Mouse (Mus musculus): ENCODE measurements around the gene Nlgn1. TPM values are rescaled to one million over a fixed set of nuclear protein-coding genes. Genes with fewer than 3 reads are reported as not detected.

Gene Nlgn1
- polyA plus RNA-seq, 1 experiment from 2014 or later = 1.7 TPM

DNA sequence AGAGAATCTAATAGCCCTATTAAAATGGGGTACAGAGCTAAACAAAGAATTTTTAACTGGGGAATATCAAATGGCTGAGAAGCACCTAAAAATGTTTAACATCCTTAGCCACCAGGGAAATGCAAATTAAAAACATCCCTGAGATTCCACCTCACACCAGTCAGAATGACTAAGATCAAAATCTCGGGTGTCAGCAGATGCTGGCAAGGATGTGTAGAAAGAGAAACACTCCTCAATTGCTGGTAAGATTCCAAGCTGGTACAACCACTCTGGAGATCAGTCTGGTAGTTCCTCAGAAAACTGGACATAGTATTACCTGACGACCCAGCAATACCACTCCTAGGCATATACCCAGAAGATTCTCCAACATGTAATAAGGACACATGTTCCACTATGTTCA, 869.2 kb downstream of the Nlgn1 start:
- ATAC-seq (ENCODE audit: insufficient read depth, low FRiP score, low read depth) = no peak
- H3K27me3 ChIP-seq (replicated peaks) = no peaks in the 10 kb centered on the region
- 73% methylated on average over 2 of the region's 2 CpGs for WGBS

DNA sequence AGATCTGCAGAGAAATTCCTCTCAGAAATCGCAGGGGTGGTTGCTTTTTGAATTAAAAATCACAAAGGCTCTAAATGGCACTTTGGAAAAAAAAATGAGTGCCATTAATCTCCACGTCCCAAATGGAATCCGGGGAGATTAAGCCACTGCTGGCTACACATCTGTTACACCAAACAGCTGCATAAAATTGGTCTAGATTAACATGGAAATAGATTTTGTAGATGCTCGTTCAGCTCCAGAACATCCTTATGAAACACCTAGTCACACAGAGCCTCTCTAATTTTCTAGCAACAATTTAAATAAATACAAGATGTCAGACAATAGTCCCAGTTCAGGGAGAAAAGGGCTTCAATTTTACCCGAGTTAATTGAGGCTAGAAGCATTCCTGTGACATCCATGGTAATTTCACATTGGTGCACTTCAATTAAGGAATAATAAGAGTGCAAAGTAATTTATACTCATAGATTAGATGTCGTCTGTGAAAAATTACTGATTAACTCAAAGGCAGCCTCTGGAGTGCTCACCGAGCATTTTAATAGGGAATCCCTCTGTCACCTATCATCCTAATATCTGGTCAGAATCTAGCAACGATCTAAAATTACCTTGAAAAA, 875.9 kb downstream of the Nlgn1 start:
- no peaks in the 10 kb centered on the region for H3K4me1 ChIP-seq
- no peak overlapping the region for H3K27ac ChIP-seq
- H3K9ac ChIP-seq = no peak overlapping the region
- H3K4me2 ChIP-seq = no peak overlapping the region
- no peaks in the 10 kb centered on the region for H3K9me3 ChIP-seq
- no peak overlapping the region for H3K4me3 ChIP-seq (replicated peaks)
- ATAC-seq (ENCODE audit: insufficient read depth, low FRiP score, low read depth) = no peak
- no peaks in the 10 kb centered on the region for H3K36me3 ChIP-seq
- no peaks in the 10 kb centered on the region for H3K27me3 ChIP-seq (replicated peaks)
- WGBS = 58% methylated on average over 8 of the region's 8 CpGs

More for the DNA sequence above, 869.2 kb downstream of the Nlgn1 start:
- no peak overlapping the region for H3K9ac ChIP-seq
- no peak overlapping the region for H3K4me3 ChIP-seq (replicated peaks)
- H3K4me2 ChIP-seq = no peak overlapping the region
- no peaks in the 10 kb centered on the region for H3K36me3 ChIP-seq
- no peak overlapping the region for H3K27ac ChIP-seq
- H3K4me1 ChIP-seq = no peaks in the 10 kb centered on the region
- H3K9me3 ChIP-seq = no peaks in the 10 kb centered on the region

DNA sequence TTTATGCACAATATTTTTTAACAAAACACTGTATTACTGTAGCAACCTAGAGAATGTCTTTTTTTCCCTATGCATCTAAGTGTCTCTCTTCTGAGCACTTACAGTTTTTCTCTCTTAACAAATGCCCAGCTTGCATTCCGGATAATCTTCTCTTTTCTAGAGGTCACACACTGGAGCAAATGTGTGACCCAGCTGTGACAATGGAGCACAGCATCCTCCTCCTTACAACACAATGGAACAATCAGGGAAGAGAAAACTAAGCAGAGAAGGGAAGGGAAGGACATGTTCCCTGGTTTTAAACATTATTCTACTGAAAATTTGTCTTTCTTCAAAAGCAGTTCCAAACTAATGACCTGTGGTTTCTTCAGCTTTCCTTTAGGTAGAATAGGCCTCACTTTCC, 879.9 kb downstream of the Nlgn1 start:
- no peak overlapping the region for H3K4me2 ChIP-seq
- H3K9ac ChIP-seq = no peak overlapping the region
- no peaks in the 10 kb centered on the region for H3K27me3 ChIP-seq (replicated peaks)
- no peaks in the 10 kb centered on the region for H3K9me3 ChIP-seq
- H3K4me3 ChIP-seq (replicated peaks) = no peak overlapping the region
- no peaks in the 10 kb centered on the region for H3K4me1 ChIP-seq
- H3K27ac ChIP-seq = no peak overlapping the region
- no peak for ATAC-seq (ENCODE audit: insufficient read depth, low FRiP score, low read depth)
- H3K36me3 ChIP-seq = no peaks in the 10 kb centered on the region
- WGBS = 56% methylated on average over 1 of the region's 1 CpGs

DNA sequence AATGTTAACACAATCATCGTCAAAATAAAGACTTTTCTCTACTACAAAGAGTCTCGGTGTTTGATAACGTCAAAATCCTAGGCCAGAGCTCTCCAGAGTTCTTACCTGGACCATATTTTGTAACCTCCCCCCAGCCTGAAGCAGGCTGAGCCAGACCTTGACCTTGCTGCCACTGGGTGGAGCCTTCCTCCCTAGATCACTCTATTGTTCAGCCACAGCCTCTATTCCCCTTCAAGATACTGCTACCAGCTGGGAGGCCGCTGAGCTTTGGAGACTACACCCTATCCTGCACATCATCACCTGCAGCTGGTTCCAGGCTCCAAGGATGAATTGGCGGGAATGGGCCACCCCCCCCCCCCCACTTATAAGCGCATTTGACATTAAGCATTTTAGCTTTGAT, 881.8 kb downstream of the Nlgn1 start:
- no peak overlapping the region for H3K27ac ChIP-seq
- no peak overlapping the region for H3K9ac ChIP-seq
- H3K27me3 ChIP-seq (replicated peaks) = no peaks in the 10 kb centered on the region
- H3K36me3 ChIP-seq = no peaks in the 10 kb centered on the region
- no peaks in the 10 kb centered on the region for H3K4me1 ChIP-seq
- 57% methylated on average over 6 of the region's 6 CpGs for WGBS
- ATAC-seq (ENCODE audit: insufficient read depth, low FRiP score, low read depth) = no peak
- no peak overlapping the region for H3K4me2 ChIP-seq
- no peaks in the 10 kb centered on the region for H3K9me3 ChIP-seq
- H3K4me3 ChIP-seq (replicated peaks) = no peak overlapping the region

DNA sequence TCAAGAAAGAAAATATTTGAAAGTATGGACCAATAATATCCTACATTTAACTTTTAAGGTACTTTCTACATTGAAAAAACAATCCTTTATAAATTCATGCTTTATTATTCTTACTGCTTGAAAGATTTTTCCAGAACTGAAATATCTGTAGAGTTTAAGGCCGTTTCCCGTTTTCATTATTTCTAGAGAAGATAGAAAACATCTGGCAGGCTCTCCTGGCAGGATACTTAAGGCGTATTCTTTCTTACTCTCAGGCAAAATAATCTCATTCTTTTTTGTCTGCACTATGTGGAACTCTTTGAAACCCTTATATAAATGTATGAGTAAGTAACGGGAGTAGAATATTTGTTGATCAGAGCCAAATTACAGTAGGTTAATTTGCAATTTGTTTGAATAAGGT, 882.9 kb downstream of the Nlgn1 start:
- H3K27ac ChIP-seq = no peak overlapping the region
- H3K4me3 ChIP-seq (replicated peaks) = no peak overlapping the region
- no peak overlapping the region for H3K4me2 ChIP-seq
- H3K9ac ChIP-seq = no peak overlapping the region
- 45% methylated on average over 4 of the region's 4 CpGs for WGBS
- ATAC-seq (ENCODE audit: insufficient read depth, low FRiP score, low read depth) = no peak
- no peaks in the 10 kb centered on the region for H3K4me1 ChIP-seq
- no peaks in the 10 kb centered on the region for H3K36me3 ChIP-seq
- H3K27me3 ChIP-seq (replicated peaks) = no peaks in the 10 kb centered on the region
- H3K9me3 ChIP-seq = no peaks in the 10 kb centered on the region

DNA sequence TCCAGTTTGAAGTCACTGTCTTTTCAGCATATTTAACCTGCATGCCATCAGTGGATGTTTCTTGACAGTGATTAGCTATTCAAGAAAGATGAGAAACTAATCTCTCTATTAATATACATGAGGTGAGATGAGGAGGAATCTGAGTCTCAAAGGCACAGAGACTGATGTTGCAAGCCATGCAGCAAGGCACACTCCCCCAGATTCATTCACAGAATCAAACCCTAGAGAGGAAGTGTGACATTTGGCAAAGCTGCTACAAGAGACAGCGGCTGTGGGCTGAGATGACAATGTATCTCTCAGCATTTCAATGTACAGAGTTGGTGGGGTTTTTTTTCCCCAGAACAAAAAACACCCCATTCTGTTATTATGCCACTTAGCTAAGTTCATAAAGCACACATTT, 885.1 kb downstream of the Nlgn1 start:
- no peaks in the 10 kb centered on the region for H3K9me3 ChIP-seq
- no peaks in the 10 kb centered on the region for H3K36me3 ChIP-seq
- no peak for ATAC-seq (ENCODE audit: insufficient read depth, low FRiP score, low read depth)
- WGBS = 87% methylated on average over 1 of the region's 1 CpGs
- H3K4me2 ChIP-seq = no peak overlapping the region
- no peaks in the 10 kb centered on the region for H3K4me1 ChIP-seq
- no peak overlapping the region for H3K9ac ChIP-seq
- H3K4me3 ChIP-seq (replicated peaks) = no peak overlapping the region
- H3K27ac ChIP-seq = no peak overlapping the region
- H3K27me3 ChIP-seq (replicated peaks) = no peaks in the 10 kb centered on the region

DNA sequence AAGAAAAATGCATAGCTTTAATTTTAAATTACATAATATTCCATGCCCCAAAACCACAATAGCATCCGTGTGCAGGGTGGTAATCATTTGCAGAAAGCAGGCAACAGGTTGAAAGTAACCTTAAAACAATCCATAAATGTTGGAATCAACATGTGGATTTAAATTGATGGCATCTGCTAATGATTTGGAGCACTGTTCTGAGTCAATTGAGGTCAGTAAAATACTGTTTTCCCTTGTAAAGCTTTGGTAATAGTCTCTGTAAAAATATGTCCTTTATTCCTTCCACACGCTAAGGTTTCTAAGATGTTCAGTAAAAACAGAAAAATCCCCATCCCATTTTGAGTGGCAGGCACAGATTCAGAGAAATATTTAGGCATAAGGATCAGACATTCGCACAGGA, 888.6 kb downstream of the Nlgn1 start:
- Histone ChIP-seq H3K4me2 (no peak overlapping the region), H3K27ac (no peak overlapping the region), H3K27me3 (replicated peaks) (no peaks in the 10 kb centered on the region), H3K9ac (no peak overlapping the region), H3K4me3 (replicated peaks) (no peak overlapping the region), H3K4me1 (no peaks in the 10 kb centered on the region), H3K9me3 (no peaks in the 10 kb centered on the region), H3K36me3 (no peaks in the 10 kb centered on the region)
- WGBS = 80% methylated on average over 3 of the region's 3 CpGs
- no peak for ATAC-seq (ENCODE audit: insufficient read depth, low FRiP score, low read depth)

DNA sequence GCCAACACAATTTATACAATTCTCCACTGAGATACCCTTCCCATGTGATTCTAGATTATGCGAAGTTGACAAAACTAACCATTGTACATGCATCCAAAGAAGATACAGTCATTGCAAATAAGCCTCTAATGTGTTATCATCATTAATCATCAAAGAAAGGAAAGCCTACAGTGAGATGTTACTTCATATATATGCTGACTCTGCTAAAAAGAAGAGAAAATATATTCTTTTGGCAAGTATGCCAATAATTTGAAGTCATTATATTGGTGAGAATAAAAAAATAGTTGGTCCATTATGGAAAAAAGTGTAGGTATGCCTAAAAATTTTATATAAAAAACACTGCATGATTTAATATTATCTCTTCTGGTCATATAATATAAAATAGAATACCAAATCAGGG, 889.6 kb downstream of the Nlgn1 start:
- Histone ChIP-seq H3K36me3 (no peaks in the 10 kb centered on the region), H3K4me3 (replicated peaks) (no peak overlapping the region), H3K4me1 (no peaks in the 10 kb centered on the region), H3K27ac (no peak overlapping the region), H3K9ac (no peak overlapping the region), H3K4me2 (no peak overlapping the region), H3K9me3 (no peaks in the 10 kb centered on the region), H3K27me3 (replicated peaks) (no peaks in the 10 kb centered on the region)
- 93% methylated on average over 1 of the region's 1 CpGs for WGBS
- ATAC-seq (ENCODE audit: insufficient read depth, low FRiP score, low read depth) = no peak

DNA sequence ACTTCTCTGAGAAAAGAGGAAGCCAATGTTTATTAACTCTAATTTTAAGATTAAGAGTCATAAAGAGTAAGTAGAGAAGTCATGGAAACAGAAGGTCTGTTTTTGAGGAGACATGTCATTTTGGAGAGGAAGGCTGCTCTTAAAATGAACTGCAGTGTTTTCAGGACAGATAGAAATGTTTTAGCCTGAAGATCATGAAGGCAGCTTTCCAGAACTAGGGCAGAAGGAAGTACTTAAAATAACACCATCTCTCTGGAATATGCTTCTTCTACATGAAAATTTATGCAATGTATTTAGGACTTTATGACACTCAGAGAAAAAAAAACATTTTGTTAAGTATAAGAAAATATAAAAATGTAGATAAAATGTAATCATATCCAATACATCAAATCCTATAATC, 905.3 kb downstream of the Nlgn1 start:
- Histone ChIP-seq H3K36me3 (no peaks in the 10 kb centered on the region), H3K27ac (no peak overlapping the region), H3K4me2 (no peak overlapping the region), H3K9me3 (no peaks in the 10 kb centered on the region), H3K4me3 (replicated peaks) (no peak overlapping the region), H3K27me3 (replicated peaks) (no peaks in the 10 kb centered on the region), H3K9ac (no peak overlapping the region), H3K4me1 (no peaks in the 10 kb centered on the region)
- ATAC-seq (ENCODE audit: insufficient read depth, low FRiP score, low read depth) = no peak

DNA sequence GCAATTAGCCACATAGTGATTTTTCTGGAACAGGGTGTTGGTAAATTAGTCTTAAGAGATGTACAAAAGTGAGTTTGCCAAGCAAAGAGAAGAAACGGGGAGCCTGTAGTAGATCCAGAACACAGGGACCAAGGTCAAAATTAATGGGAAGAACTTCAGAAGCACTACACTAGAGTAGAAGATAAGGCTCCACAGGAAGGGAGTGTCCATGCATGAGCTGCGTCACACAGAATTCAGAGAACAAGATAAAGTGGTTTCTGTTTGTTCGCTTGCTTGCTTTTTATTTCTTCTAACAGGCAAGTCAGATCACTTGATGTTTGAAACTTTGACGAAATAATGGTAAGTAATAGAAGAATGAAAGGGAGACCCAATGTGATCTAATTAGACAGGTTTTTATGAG, 920.3 kb downstream of the Nlgn1 start:
- no peaks in the 10 kb centered on the region for H3K9me3 ChIP-seq
- H3K4me2 ChIP-seq = no peak overlapping the region
- no peaks in the 10 kb centered on the region for H3K27me3 ChIP-seq (replicated peaks)
- no peak for ATAC-seq (ENCODE audit: insufficient read depth, low FRiP score, low read depth)
- H3K4me1 ChIP-seq = no peaks in the 10 kb centered on the region
- H3K9ac ChIP-seq = no peak overlapping the region
- H3K4me3 ChIP-seq (replicated peaks) = no peak overlapping the region
- no peaks in the 10 kb centered on the region for H3K36me3 ChIP-seq
- H3K27ac ChIP-seq = no peak overlapping the region
- WGBS = 82% methylated on average over 4 of the region's 4 CpGs

Measured in stomach, embryonic 15.5 days (tissue).